Mouse (Mus musculus) lung, adult 2 months (tissue): Measurements from ENCODE around the gene Cdh23. TPM values are rescaled to one million over a fixed set of nuclear protein-coding genes. Genes with fewer than 3 reads are reported as not detected.

Source experiments
- DNase-seq: peaks from one replicate; pipeline ENCODE4 v3.0.0; 2022
- H3K4me1 ChIP-seq: fragments of 200-500 bp; 2 replicates; pipeline ENCODE4 v1.6.1; 2011; ENCODE audit warnings: low read length; ENCODE audit not compliant: control insufficient read depth, insufficient read depth
- H3K4me3 ChIP-seq: fragments of 200-500 bp; replicated peaks from 2 replicates; pipeline ENCODE3; 2011; ENCODE audit warnings: low read depth, mild to moderate bottlenecking, control low read depth, low read length; ENCODE audit errors: extremely low read depth
- CTCF ChIP-seq: fragments of 200-500 bp; IDR thresholded peaks from 2 replicates; pipeline ENCODE4 v1.5.1; 2011; ENCODE audit warnings: mild to moderate bottlenecking, low read length, control low read depth; ENCODE audit not compliant: insufficient read depth
- POLR2A ChIP-seq: fragments of 200-500 bp; IDR thresholded peaks from 2 replicates; pipeline ENCODE4 v1.6.1; 2011; ENCODE audit warnings: low read depth, mild to moderate bottlenecking, control low read depth, low read length, borderline replicate concordance; ENCODE audit errors: extremely low read depth
- WGBS: fragments of 180-500 bp; shearing (Covaris S2); methylation state at CpG from one replicate; pipeline ENCODE4 v1.1.7; 2018; 5-methylcytosine and 5-hydroxymethylcytosine counted together
- polyA plus RNA-seq: library from polyadenylated mRNA; depleted of rRNA; stranded (reverse); fragments of >200 nt; gene quantifications from 2 replicates; pipeline ENCODE4 v1.2.3, GENCODE M21; 2012

Gene Cdh23
- polyA plus RNA-seq, 1 experiment = 0.78 TPM

DNA sequence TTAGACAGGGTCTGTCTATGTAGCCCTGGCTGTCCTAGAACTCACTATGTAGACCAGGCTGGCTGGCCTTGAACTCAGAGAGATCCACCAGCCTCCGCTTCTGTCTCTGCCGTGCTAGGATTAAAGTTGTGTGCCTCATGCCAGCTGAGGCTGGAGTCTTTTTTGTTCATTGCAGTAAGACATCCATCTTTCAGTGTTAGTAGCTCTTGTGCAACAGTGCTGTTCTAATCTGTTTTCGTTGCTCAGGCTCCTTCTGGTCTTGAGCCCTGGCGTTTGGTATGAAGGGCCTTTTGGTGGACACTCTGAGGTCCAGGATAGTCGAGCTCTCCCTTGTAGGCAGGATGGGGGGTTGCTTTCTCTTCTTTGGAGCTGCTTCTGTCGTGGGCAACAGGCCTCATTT, 332.9 kb downstream of the Cdh23 start:
- 59% methylated on average over 6 of the region's 6 CpGs for WGBS

DNA sequence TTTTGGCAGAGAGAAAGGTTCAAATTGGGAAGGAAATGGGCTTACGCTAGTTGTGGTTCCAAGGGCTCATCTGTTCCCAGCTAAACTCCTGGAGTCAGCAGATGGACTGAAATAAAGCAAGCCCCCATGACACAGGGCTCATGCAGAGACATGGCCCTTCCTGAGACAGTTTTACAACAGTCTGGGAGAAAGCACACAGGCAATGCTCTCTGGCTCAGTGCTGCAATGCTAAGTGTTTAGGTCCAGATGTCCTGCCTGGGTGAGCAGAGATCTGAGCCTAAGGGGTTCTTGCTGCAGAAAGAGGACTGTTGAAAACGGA, 334.0 kb downstream of the Cdh23 start:
- no peak for DNase-seq
- Histone ChIP-seq H3K4me3 (no peak overlapping the region), H3K4me1 (peaks cover 2% of the 10 kb centered on the region; the same call in 1 of the 2 replicates)
- TF ChIP-seq CTCF (no peak), POLR2A (no peak)
- WGBS = 42% methylated on average over 2 of the region's 2 CpGs

More for the DNA sequence above, 332.9 kb downstream of the Cdh23 start:
- no peak for DNase-seq
- TF ChIP-seq CTCF = no peak
- TF ChIP-seq POLR2A = no peak
- Histone ChIP-seq H3K4me3 (no peak overlapping the region), H3K4me1 (peaks cover 5% of the 10 kb centered on the region; the same call in 1 of the 2 replicates)

DNA sequence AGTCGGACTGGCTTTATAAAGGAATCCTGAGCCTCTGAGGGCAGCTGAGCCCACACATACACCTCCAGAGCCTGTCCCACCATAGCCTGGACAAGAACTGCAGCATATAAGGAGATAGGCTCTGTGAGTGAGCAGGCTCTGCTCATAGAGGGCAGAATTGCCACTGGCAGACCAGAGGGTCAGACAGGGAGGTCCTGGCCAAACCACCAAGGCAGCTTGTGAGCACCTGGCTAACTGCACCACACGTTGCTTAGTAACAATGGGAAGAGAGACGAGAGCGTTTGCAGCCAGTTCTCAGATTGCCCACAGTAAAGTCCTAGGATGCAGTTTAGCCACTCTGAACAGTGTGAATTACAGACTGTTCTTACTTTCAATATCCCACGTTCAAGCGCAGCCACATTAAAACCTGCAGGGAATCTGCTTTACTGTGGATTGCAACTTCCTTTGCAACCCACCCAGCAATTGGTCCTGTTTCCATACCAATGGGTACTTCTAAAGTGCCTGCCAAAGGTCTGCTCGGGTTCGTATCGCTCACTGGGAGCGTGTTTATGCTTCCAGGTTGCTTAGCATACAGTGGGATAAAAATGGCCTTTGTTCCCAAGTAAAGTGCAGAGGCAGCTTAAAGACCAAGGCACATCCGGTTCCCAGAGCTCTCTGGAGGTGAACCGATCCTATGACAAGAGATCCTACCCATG, 334.5 kb downstream of the Cdh23 start:
- Histone ChIP-seq H3K4me3 (no peak overlapping the region), H3K4me1 (peaks cover 2% of the 10 kb centered on the region; the same call in 1 of the 2 replicates)
- 45% methylated on average over 12 of the region's 12 CpGs for WGBS
- TF ChIP-seq POLR2A = no peak
- no peak for TF ChIP-seq CTCF
- no peak for DNase-seq

GRCm38 (mm10) chr10:60358776-60359175, 337.5 kb downstream of the Cdh23 start:
- peaks cover 2% of the 10 kb centered on the region; the same call in 1 of the 2 replicates for H3K4me1 ChIP-seq
- no peak for DNase-seq
- H3K4me3 ChIP-seq = no peak overlapping the region
- WGBS = 76% methylated on average over 4 of the region's 4 CpGs
- TF ChIP-seq CTCF = no peak
- no peak for TF ChIP-seq POLR2A

- Histone ChIP-seq H3K4me3 (no peak overlapping the region), H3K4me1 (peaks cover 4% of the 10 kb centered on the region)
- no peak for DNase-seq
- TF ChIP-seq POLR2A (no peak), CTCF (no peak)
- WGBS = 97% methylated on average over 14 of the region's 14 CpGs
Observed at GRCm38 (mm10) chr10:60357901-60358300, 338.4 kb downstream of the Cdh23 start.

DNA sequence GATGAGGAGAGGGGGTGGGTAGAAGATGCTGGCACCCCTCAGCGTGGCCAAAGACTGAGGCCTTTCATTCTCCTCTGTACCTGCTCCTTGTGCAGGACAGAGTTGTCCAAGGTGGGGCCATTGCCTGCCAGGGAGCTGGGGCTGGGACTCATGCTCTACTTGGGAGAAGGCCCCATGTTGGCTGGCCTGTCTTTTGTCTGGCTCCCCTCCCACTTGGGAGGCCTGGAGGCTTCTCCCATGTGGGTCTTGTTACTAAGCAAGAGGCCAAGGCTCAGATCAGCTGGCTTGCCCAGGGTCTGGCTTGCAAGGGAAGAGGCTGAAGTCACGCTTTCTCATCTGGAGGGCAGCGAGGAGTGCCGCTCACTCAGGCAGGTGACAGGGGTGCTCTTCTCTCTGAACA, 338.8 kb downstream of the Cdh23 start:
- 77% methylated on average over 4 of the region's 4 CpGs for WGBS
- Histone ChIP-seq H3K4me3 (no peak overlapping the region), H3K4me1 (peaks cover 5% of the 10 kb centered on the region)
- no peak for DNase-seq
- TF ChIP-seq CTCF = no peak
- TF ChIP-seq POLR2A = no peak

DNA sequence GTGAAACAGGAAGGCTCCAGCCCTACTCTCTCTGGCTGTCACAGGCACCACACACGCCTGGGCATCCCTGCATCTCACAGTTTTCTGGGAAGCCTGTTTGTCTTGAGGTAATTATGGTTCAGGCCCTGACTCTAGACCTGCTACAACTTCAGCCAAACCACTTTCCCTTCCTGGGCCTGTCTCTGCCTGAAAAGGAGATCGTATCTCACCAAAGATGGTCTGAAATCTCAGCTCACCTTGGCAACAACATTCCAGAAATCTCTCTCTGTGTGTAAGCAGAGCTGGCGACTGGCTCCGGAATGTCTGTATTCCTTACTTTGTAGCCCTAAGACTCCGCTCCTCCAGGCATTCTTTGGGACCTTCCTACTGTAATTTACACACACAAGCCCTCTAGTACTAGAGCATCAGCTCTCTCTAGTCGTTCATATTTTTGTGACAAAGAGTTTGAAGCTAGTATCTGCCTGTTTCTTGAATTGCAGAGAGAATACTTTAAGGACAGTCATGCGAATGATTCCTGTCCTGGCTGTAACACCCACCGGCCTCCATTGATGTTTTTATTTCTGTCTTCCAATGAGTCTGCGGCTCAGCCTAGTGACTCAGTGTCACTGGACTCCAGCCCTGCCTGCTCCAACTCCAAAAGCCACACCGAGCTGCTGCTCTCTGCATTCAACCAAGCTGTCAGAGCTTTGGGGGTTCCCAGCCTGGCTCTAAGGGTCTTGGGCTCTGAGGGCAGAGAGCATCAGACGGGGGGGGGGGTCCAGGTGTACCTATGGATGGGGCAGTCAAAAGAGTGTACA, 341.2 kb downstream of the Cdh23 start:
- 57% methylated on average over 11 of the region's 11 CpGs for WGBS
- no peak for TF ChIP-seq CTCF
- DNase-seq = no peak
- H3K4me3 ChIP-seq = no peak overlapping the region
- H3K4me1 ChIP-seq = peaks cover 16% of the 10 kb centered on the region

DNA sequence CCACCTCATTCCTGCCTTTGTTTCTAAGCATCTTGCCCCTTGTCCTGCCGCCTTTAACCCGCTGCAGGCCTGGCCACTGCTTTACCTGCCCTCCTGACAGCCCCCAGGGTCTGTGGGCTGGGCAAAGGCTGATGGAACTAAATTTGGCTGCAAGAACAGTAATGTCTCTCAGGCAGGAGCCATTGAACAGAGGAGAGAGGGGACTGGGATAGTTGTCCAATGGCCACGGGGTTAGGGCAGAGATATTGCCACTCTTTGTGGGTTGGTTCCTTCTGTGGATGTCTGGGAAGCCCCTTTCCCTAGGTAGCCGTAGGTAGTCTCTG, 342.3 kb downstream of the Cdh23 start:
- no peak for TF ChIP-seq POLR2A
- no peak for TF ChIP-seq CTCF
- H3K4me1 ChIP-seq = peaks cover 23% of the 10 kb centered on the region
- no peak for DNase-seq
- H3K4me3 ChIP-seq = no peak overlapping the region
- WGBS = 93% methylated on average over 4 of the region's 4 CpGs

DNA sequence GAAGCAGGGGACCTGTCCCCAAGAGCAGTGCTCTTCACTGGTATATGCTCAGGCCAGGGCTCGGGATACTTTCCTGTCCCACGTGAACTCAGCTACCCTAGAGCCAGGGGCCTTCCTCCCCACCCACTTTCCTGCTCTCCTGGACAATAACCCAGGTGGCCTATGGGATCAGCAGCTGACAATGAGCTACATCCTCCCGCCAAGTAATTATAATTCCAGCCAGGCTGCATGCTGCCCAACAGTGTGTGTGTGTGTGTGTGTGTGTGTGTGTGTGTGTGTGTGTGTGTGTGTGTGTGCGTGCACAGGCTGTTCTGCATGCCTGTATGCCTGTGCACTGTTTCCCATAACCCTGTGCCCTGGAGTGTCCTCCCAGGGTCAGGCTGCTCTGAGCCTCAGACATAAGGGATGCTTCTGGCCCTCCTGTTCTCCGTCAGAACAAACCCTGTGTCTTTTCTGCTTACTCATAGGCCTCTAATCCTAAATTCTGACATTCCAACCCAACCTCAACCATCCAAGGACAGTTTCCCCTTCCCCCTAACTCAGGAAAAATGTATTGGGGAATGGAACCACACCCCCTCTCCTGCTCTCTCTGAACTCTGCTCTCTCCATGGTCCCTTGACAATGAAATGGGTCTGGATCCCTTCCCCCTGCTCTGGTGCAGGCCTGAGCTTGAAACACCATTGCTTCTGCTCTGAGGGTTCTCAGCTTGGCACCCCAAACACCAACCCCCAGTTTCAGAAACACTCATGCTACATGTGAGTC, 342.9 kb downstream of the Cdh23 start:
- no peak for TF ChIP-seq CTCF
- 0 out of 2 replicates have a peak, but pooled peaks have one; percentile 15 for TF ChIP-seq POLR2A
- 50% methylated on average over 5 of the region's 5 CpGs for WGBS
- H3K4me3 ChIP-seq = no peak overlapping the region
- no peak for DNase-seq
- H3K4me1 ChIP-seq = peaks cover 23% of the 10 kb centered on the region
